Mouse (Mus musculus): ENCODE measurements at regions not wholly inside any gene's neighbourhood (a gene's known extent, or its start where the extent isn't known, plus 50 kb on each side); places are given as distances from the start of the nearest gene placed in this dataset.

- Histone ChIP-seq H3K27me3 (ENCODE audit: control insufficient read depth, insufficient read depth, low read length) (no peaks in the 10 kb centered on the region), H3K4me3 (replicated peaks; ENCODE audit: low read length) (no peak overlapping the region), H3K4me2 (replicated peaks; ENCODE audit: low read depth, low read length, severe bottlenecking) (no peak overlapping the region), H3K9me3 (ENCODE audit: control insufficient read depth, low read length) (no peaks in the 10 kb centered on the region), H3K27ac (replicated peaks; ENCODE audit: low read depth, low read length) (no peak overlapping the region), H3K4me1 (ENCODE audit: control insufficient read depth, insufficient read depth, low read length) (no peaks in the 10 kb centered on the region), H3K9ac (ENCODE audit: low read depth, low read length, severe bottlenecking) (no peak overlapping the region), H3K36me3 (ENCODE audit: control insufficient read depth, insufficient read depth, low read length) (no peaks in the 10 kb centered on the region)
- no peak for ATAC-seq (ENCODE audit: low FRiP score, low read depth)
- TF ChIP-seq POLR2A (IDR thresholded peaks at IDR 0.05; ENCODE audit: borderline replicate concordance, extremely low read depth, insufficient read depth, insufficient read length): no peak
- DNase-seq (ENCODE audit: low spot score): no peak
- WGBS: 89% methylated on average over 3 of the region's 3 CpGs
These were observed 55.9 kb upstream of the 1110032F04Rik start for GRCm38 (mm10) chr3:68813461-68813860.

- Histone ChIP-seq H3K4me3 (replicated peaks; ENCODE audit: low read length) (no peak overlapping the region), H3K9me3 (ENCODE audit: control insufficient read depth, low read length) (no peaks in the 10 kb centered on the region), H3K27me3 (ENCODE audit: control insufficient read depth, insufficient read depth, low read length) (no peaks in the 10 kb centered on the region), H3K4me1 (ENCODE audit: control insufficient read depth, insufficient read depth, low read length) (no peaks in the 10 kb centered on the region), H3K27ac (replicated peaks; ENCODE audit: low read depth, low read length) (no peak overlapping the region), H3K36me3 (ENCODE audit: control insufficient read depth, insufficient read depth, low read length) (no peaks in the 10 kb centered on the region), H3K9ac (ENCODE audit: low read depth, low read length, severe bottlenecking) (no peak overlapping the region), H3K4me2 (replicated peaks; ENCODE audit: low read depth, low read length, severe bottlenecking) (no peak overlapping the region)
- WGBS: 89% methylated on average over 9 of the region's 9 CpGs
- ATAC-seq (ENCODE audit: low FRiP score, low read depth): no peak
- TF ChIP-seq POLR2A (IDR thresholded peaks at IDR 0.05; ENCODE audit: borderline replicate concordance, extremely low read depth, insufficient read depth, insufficient read length): no peak
- DNase-seq (ENCODE audit: low spot score): no peak
These were observed 55.2 kb upstream of the 1110032F04Rik start for GRCm38 (mm10) chr3:68814011-68814690.

- H3K27ac ChIP-seq (replicated peaks; ENCODE audit: low read depth, low read length): no peak overlapping the region
- no peak overlapping the region for H3K4me3 ChIP-seq (replicated peaks; ENCODE audit: low read length)
- WGBS: 89% methylated on average over 6 of the region's 6 CpGs
- DNase-seq (ENCODE audit: low spot score) (no peak), ATAC-seq (ENCODE audit: low FRiP score, low read depth) (no peak)
- no peaks in the 10 kb centered on the region for H3K4me1 ChIP-seq (ENCODE audit: control insufficient read depth, insufficient read depth, low read length)
- no peak overlapping the region for H3K4me2 ChIP-seq (replicated peaks; ENCODE audit: low read depth, low read length, severe bottlenecking)
- no peaks in the 10 kb centered on the region for H3K27me3 ChIP-seq (ENCODE audit: control insufficient read depth, insufficient read depth, low read length)
- no peak for TF ChIP-seq POLR2A (IDR thresholded peaks at IDR 0.05; ENCODE audit: borderline replicate concordance, extremely low read depth, insufficient read depth, insufficient read length)
- H3K9me3 ChIP-seq (ENCODE audit: control insufficient read depth, low read length): no peaks in the 10 kb centered on the region
- no peak overlapping the region for H3K9ac ChIP-seq (ENCODE audit: low read depth, low read length, severe bottlenecking)
- no peaks in the 10 kb centered on the region for H3K36me3 ChIP-seq (ENCODE audit: control insufficient read depth, insufficient read depth, low read length)
These were observed 53.8 kb upstream of the 1110032F04Rik start for GRCm38 (mm10) chr3:68815621-68816020.

- no peak for TF ChIP-seq POLR2A (IDR thresholded peaks at IDR 0.05; ENCODE audit: borderline replicate concordance, extremely low read depth, insufficient read depth, insufficient read length)
- whole genome bisulfite sequencing: 52% methylated on average over 2 of the region's 2 CpGs
These were observed 52.1 kb upstream of the 1110032F04Rik start for GRCm38 (mm10) chr3:68817321-68817720.

More at GRCm38 (mm10) chr3:68817321-68817720, 52.1 kb upstream of the 1110032F04Rik start:
- H3K27ac ChIP-seq (replicated peaks; ENCODE audit: low read depth, low read length): no peak overlapping the region
- no peaks in the 10 kb centered on the region for H3K27me3 ChIP-seq (ENCODE audit: control insufficient read depth, insufficient read depth, low read length)
- H3K4me2 ChIP-seq (replicated peaks; ENCODE audit: low read depth, low read length, severe bottlenecking): no peak overlapping the region
- no peaks in the 10 kb centered on the region for H3K9me3 ChIP-seq (ENCODE audit: control insufficient read depth, low read length)
- no peak overlapping the region for H3K4me3 ChIP-seq (replicated peaks; ENCODE audit: low read length)
- DNase-seq (ENCODE audit: low spot score) (no peak), ATAC-seq (ENCODE audit: low FRiP score, low read depth) (no peak)
- no peak overlapping the region for H3K9ac ChIP-seq (ENCODE audit: low read depth, low read length, severe bottlenecking)
- H3K36me3 ChIP-seq (ENCODE audit: control insufficient read depth, insufficient read depth, low read length): no peaks in the 10 kb centered on the region
- H3K4me1 ChIP-seq (ENCODE audit: control insufficient read depth, insufficient read depth, low read length): no peaks in the 10 kb centered on the region

All from limb, embryonic 14.5 days (tissue).